Comparison of ENCODE assay signal across 18 mouse cellular contexts in genomic region chr14:37272063-37272462, GRCm38 (mm10).
A peak's percentile ranks its signal among the peaks of the same experiment; 100 is the strongest.
DNase-seq lines count a peak whose midpoint lies in the region; ATAC-seq and TF ChIP-seq lines count a peak whose summit lies in the region.
"Had no signal": no experiment of that assay in that cellular context is flagged by ENCODE, and none has a peak within 500 bp of the region (broad histone marks: within the 10 kb centered on the region; RNA-seq: fewer than 3 reads in every experiment).

No protein-coding gene starts in this region.

- no peak for TF ChIP-seq CTCF in lung, embryonic 14.5 days (IDR thresholded peaks at IDR 0.05; ENCODE audit: low read depth)

- no peak overlapping the region for H3K4me2 ChIP-seq in embryonic facial prominence, embryonic 14.5 days (ENCODE audit: low read depth, low read length)
- no peak overlapping the region for H3K4me2 ChIP-seq in lung, embryonic 14.5 days
- H3K4me2 ChIP-seq: forebrain, embryonic 15.5 days; heart, embryonic 13.5 days had no signal

- H3K36me3 ChIP-seq in embryonic facial prominence, embryonic 14.5 days (ENCODE audit: control insufficient read depth, insufficient read depth, low read length): no peaks in the 10 kb centered on the region
- no peaks in the 10 kb centered on the region for H3K36me3 ChIP-seq in embryonic facial prominence, embryonic 10.5 days (replicated peaks)
- no peaks in the 10 kb centered on the region for H3K36me3 ChIP-seq in lung, embryonic 14.5 days (ENCODE audit: insufficient read depth)
- H3K36me3 ChIP-seq: forebrain, embryonic 15.5 days; G1E; heart, embryonic 13.5 days had no signal

- no peak overlapping the region for H3K9ac ChIP-seq in embryonic facial prominence, embryonic 14.5 days (ENCODE audit: low read depth, low read length)
- no peak overlapping the region for H3K9ac ChIP-seq in lung, embryonic 14.5 days
- H3K9ac ChIP-seq: forebrain, embryonic 15.5 days; heart, embryonic 13.5 days had no signal

- no peak for ATAC-seq in embryonic facial prominence, embryonic 14.5 days (ENCODE audit: low read depth)
- peak; percentile 85 for ATAC-seq in lung, embryonic 14.5 days (ENCODE audit: insufficient read depth)
- ATAC-seq: CD4-positive, CD25-positive, alpha-beta regulatory T cell, adult 4 months had no signal

- H3K27me3 ChIP-seq in embryonic facial prominence, embryonic 14.5 days (replicated peaks; ENCODE audit: control insufficient read depth, insufficient read depth, low read length): no peaks in the 10 kb centered on the region
- no peaks in the 10 kb centered on the region for H3K27me3 ChIP-seq in embryonic facial prominence, embryonic 10.5 days (replicated peaks; ENCODE audit: low read depth, poor library complexity, severe bottlenecking)
- no peaks in the 10 kb centered on the region for H3K27me3 ChIP-seq in lung, embryonic 14.5 days (ENCODE audit: insufficient read depth, low read length)
- H3K27me3 ChIP-seq: forebrain, embryonic 15.5 days; heart, embryonic 13.5 days had no signal

- H3K4me1 ChIP-seq in embryonic facial prominence, embryonic 14.5 days (ENCODE audit: control insufficient read depth, insufficient read depth, low read length): peaks cover 15% of the 10 kb centered on the region
- peaks cover 10% of the 10 kb centered on the region for H3K4me1 ChIP-seq in embryonic facial prominence, embryonic 10.5 days
- H3K4me1 ChIP-seq in lung, embryonic 14.5 days (ENCODE audit: insufficient read depth): peaks cover 9% of the 10 kb centered on the region; the same call in 1 of the 2 replicates

- H3K4me3 ChIP-seq in embryonic facial prominence, embryonic 14.5 days (ENCODE audit: low read depth, low read length): no peak overlapping the region
- H3K4me3 ChIP-seq in embryonic facial prominence, embryonic 10.5 days: no peak overlapping the region
- no peak overlapping the region for H3K4me3 ChIP-seq in lung, embryonic 14.5 days (ENCODE audit: low read depth, low read length)
- H3K4me3 ChIP-seq: forebrain, embryonic 15.5 days; heart, embryonic 13.5 days had no signal

- no peaks in the 10 kb centered on the region for H3K9me3 ChIP-seq in embryonic facial prominence, embryonic 14.5 days (ENCODE audit: control insufficient read depth, low read length)
- H3K9me3 ChIP-seq in embryonic facial prominence, embryonic 10.5 days: no peaks in the 10 kb centered on the region
- H3K9me3 ChIP-seq in lung, embryonic 14.5 days (ENCODE audit: low read depth, low read length): no peaks in the 10 kb centered on the region
- H3K9me3 ChIP-seq: forebrain, embryonic 15.5 days; G1E; heart, embryonic 13.5 days had no signal

- 0 out of 2 replicates have a peak overlapping the region, but pooled peaks have one; percentile 67 for H3K27ac ChIP-seq in embryonic facial prominence, embryonic 14.5 days (replicated peaks; ENCODE audit: low read depth, low read length)
- H3K27ac ChIP-seq in embryonic facial prominence, embryonic 10.5 days (replicated peaks): no peak overlapping the region
- H3K27ac ChIP-seq in lung, embryonic 14.5 days (ENCODE audit: low read depth): no peak overlapping the region; the same call in 1 of the 2 replicates

- 66% methylated on average over 2 of the region's 2 CpGs for WGBS in embryonic facial prominence, embryonic 14.5 days
- 79% methylated on average over 2 of the region's 2 CpGs for WGBS in embryonic facial prominence, embryonic 10.5 days
- whole genome bisulfite sequencing in lung, embryonic 14.5 days: 44% methylated on average over 2 of the region's 2 CpGs

- DNase-seq in embryonic facial prominence, embryonic 14.5 days (ENCODE audit: low spot score): no peak
- no peak for DNase-seq in embryonic facial prominence, embryonic 10.5 days (ENCODE audit: low spot score)
- peak; percentile 71 for DNase-seq in lung, embryonic 14.5 days
- no peak for DNase-seq in lung, adult 18-20 months
- DNase-seq in lung, postnatal 10 days: peak; percentile 18
- DNase-seq in lung, postnatal 25 days (ENCODE audit: low spot score): no peak
- peak; percentile 1 for DNase-seq in lung, postnatal 36 days
- DNase-seq: adrenal gland, adult 8-10 months; adrenal gland, postnatal 36 days; B cell, adult 2 months; cerebellum, adult 2 months; gastrocnemius, postnatal 36 days; heart, adult 11 months; heart, postnatal 36 days had no signal

Comparison
In these comparisons a context has a peak if more than half of its experiments do, and no peak if none do; other contexts are left out.
1. DNase-seq: peak in lung, embryonic 14.5 days (single experiment), lung, postnatal 10 days (single experiment) and lung, postnatal 36 days (single experiment); none in embryonic facial prominence, embryonic 14.5 days (single experiment), embryonic facial prominence, embryonic 10.5 days (single experiment), lung, adult 18-20 months (0 of 2) and lung, postnatal 25 days (single experiment).